Mouse (Mus musculus) cortical plate, adult 2 months (tissue): ENCODE measurements at regions not wholly inside any gene's neighbourhood (a gene's known extent, or its start where the extent isn't known, plus 50 kb on each side); places are given as distances from the start of the nearest gene placed in this dataset.

Experiments used
- CTCF ChIP-seq: fragments of 200-500 bp; IDR thresholded peaks from 2 replicates; pipeline ENCODE4 v1.5.1; 2011; ENCODE audit warnings: mild to moderate bottlenecking, control low read depth, low read length; ENCODE audit not compliant: insufficient read depth; ENCODE audit errors: extremely low read depth
- POLR2A ChIP-seq: fragments of 200-500 bp; IDR thresholded peaks from 2 replicates; pipeline ENCODE4 v1.6.1; 2011; ENCODE audit warnings: mild to moderate bottlenecking, low read length, control low read depth; ENCODE audit not compliant: insufficient read depth; ENCODE audit errors: extremely low read depth

DNA sequence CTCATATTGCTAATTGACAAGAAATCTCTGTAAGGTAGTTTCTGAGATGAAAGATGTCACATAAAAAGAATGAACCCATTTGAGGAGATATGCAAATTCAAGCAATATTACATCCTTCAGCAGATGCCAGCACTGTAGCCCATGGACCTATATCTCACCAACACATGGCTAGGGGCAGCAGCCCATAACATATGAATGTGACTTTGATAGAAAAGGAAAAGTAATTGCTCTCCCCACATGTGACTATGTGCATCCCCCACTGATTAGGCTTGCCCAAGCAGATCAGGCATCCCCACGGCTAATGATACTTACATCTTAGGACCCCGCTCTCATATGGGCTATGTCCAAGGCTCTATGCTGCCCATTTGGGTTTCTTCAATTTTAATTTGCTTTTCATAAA lies 56.0 kb upstream of the Bmp2k start:
- TF ChIP-seq CTCF (no peak), POLR2A (no peak)
